Mouse (Mus musculus): ENCODE results near the gene Tnfsf18. TPM values are rescaled to one million over a fixed set of nuclear protein-coding genes. Genes with fewer than 3 reads are reported as not detected.

The Tnfsf18 gene
- not detected in 2 replicates for polyA plus RNA-seq (2014; fragmentation: Nextera tagmentation; extraction: Ambion mirVana)

- Histone ChIP-seq H3K4me1 (replicated peaks; ENCODE audit: control insufficient read depth, insufficient read depth, low read length) (no peaks in the 10 kb centered on the region), H3K27ac (ENCODE audit: low read depth, low read length) (no peak within 1 kb of the TSS), H3K9me3 (ENCODE audit: control insufficient read depth, low read length) (no peaks in the 10 kb centered on the region), H3K36me3 (ENCODE audit: control insufficient read depth, insufficient read depth, low read length) (no peaks in the 10 kb centered on the region), H3K27me3 (ENCODE audit: control insufficient read depth, insufficient read depth, low read length) (no peaks in the 10 kb centered on the region), H3K4me2 (ENCODE audit: low read depth, low read length, severe bottlenecking) (no peak within 1 kb of the TSS), H3K4me3 (ENCODE audit: low read depth, low read length) (no peak within 1 kb of the TSS), H3K9ac (ENCODE audit: low read length) (no peak within 1 kb of the TSS)
- 73% methylated on average over 8 of the region's 8 CpGs for WGBS
- DNase-seq (ENCODE audit: low spot score) (no peak), ATAC-seq (replicated peaks; ENCODE audit: low FRiP score) (no peak)
These were observed at the start of gene Tnfsf18 for GRCm38 (mm10) chr1:161494343-161494742. Tnfsf18 (plus strand) TSS chr1:161494655.

GRCm38 (mm10) chr1:161444858-161445257 lies 49.6 kb upstream of the Tnfsf18 start:
- WGBS: 77% methylated on average over 7 of the region's 7 CpGs
- H3K27ac ChIP-seq (ENCODE audit: low read depth, low read length): no peak overlapping the region
- no peaks in the 10 kb centered on the region for H3K9me3 ChIP-seq (ENCODE audit: control insufficient read depth, low read length)
- DNase-seq (ENCODE audit: low spot score) (no peak), ATAC-seq (replicated peaks; ENCODE audit: low FRiP score) (no peak)
- H3K36me3 ChIP-seq (ENCODE audit: control insufficient read depth, insufficient read depth, low read length): no peaks in the 10 kb centered on the region
- H3K4me3 ChIP-seq (ENCODE audit: low read depth, low read length): no peak overlapping the region
- no peaks in the 10 kb centered on the region for H3K27me3 ChIP-seq (ENCODE audit: control insufficient read depth, insufficient read depth, low read length)
- H3K4me2 ChIP-seq (ENCODE audit: low read depth, low read length, severe bottlenecking): no peak overlapping the region
- H3K4me1 ChIP-seq (replicated peaks; ENCODE audit: control insufficient read depth, insufficient read depth, low read length): 0 out of 2 replicates have a peak, but pooled peaks cover 3% of the 10 kb centered on the region
- H3K9ac ChIP-seq (ENCODE audit: low read length): no peak overlapping the region

- H3K27ac ChIP-seq (ENCODE audit: low read depth, low read length): no peak overlapping the region
- ATAC-seq (replicated peaks; ENCODE audit: low FRiP score): no peak
These were observed 42.7 kb upstream of the Tnfsf18 start for GRCm38 (mm10) chr1:161451683-161452245.

GRCm38 (mm10) chr1:161452250-161452649 lies 42.2 kb upstream of the Tnfsf18 start:
- Histone ChIP-seq H3K36me3 (ENCODE audit: control insufficient read depth, insufficient read depth, low read length) (no peaks in the 10 kb centered on the region), H3K4me1 (replicated peaks; ENCODE audit: control insufficient read depth, insufficient read depth, low read length) (no peaks in the 10 kb centered on the region), H3K9ac (ENCODE audit: low read length) (no peak overlapping the region), H3K9me3 (ENCODE audit: control insufficient read depth, low read length) (no peaks in the 10 kb centered on the region), H3K4me3 (ENCODE audit: low read depth, low read length) (no peak overlapping the region), H3K27ac (ENCODE audit: low read depth, low read length) (no peak overlapping the region), H3K4me2 (ENCODE audit: low read depth, low read length, severe bottlenecking) (no peak overlapping the region), H3K27me3 (ENCODE audit: control insufficient read depth, insufficient read depth, low read length) (no peaks in the 10 kb centered on the region)
- no peak for ATAC-seq (replicated peaks; ENCODE audit: low FRiP score)
- DNase-seq (ENCODE audit: low spot score): no peak
- WGBS: 100% methylated on average over 1 of the region's 1 CpGs

More at GRCm38 (mm10) chr1:161451683-161452245, 42.7 kb upstream of the Tnfsf18 start:
- no peaks in the 10 kb centered on the region for H3K4me1 ChIP-seq (replicated peaks; ENCODE audit: control insufficient read depth, insufficient read depth, low read length)
- no peaks in the 10 kb centered on the region for H3K36me3 ChIP-seq (ENCODE audit: control insufficient read depth, insufficient read depth, low read length)
- DNase-seq (ENCODE audit: low spot score): no peak
- no peaks in the 10 kb centered on the region for H3K27me3 ChIP-seq (ENCODE audit: control insufficient read depth, insufficient read depth, low read length)
- no peak overlapping the region for H3K4me3 ChIP-seq (ENCODE audit: low read depth, low read length)
- H3K4me2 ChIP-seq (ENCODE audit: low read depth, low read length, severe bottlenecking): no peak overlapping the region
- no peaks in the 10 kb centered on the region for H3K9me3 ChIP-seq (ENCODE audit: control insufficient read depth, low read length)
- H3K9ac ChIP-seq (ENCODE audit: low read length): no peak overlapping the region
- 51% methylated on average over 3 of the region's 3 CpGs for WGBS

GRCm38 (mm10) chr1:161463388-161464085 lies 30.9 kb upstream of the Tnfsf18 start:
- no peaks in the 10 kb centered on the region for H3K27me3 ChIP-seq (ENCODE audit: control insufficient read depth, insufficient read depth, low read length)
- H3K27ac ChIP-seq (ENCODE audit: low read depth, low read length): no peak overlapping the region
- H3K9me3 ChIP-seq (ENCODE audit: control insufficient read depth, low read length): no peaks in the 10 kb centered on the region
- ATAC-seq (replicated peaks; ENCODE audit: low FRiP score) (no peak), DNase-seq (ENCODE audit: low spot score) (no peak)
- WGBS: 80% methylated on average over 2 of the region's 2 CpGs
- no peaks in the 10 kb centered on the region for H3K4me1 ChIP-seq (replicated peaks; ENCODE audit: control insufficient read depth, insufficient read depth, low read length)
- H3K9ac ChIP-seq (ENCODE audit: low read length): no peak overlapping the region
- H3K36me3 ChIP-seq (ENCODE audit: control insufficient read depth, insufficient read depth, low read length): no peaks in the 10 kb centered on the region
- H3K4me3 ChIP-seq (ENCODE audit: low read depth, low read length): no peak overlapping the region
- no peak overlapping the region for H3K4me2 ChIP-seq (ENCODE audit: low read depth, low read length, severe bottlenecking)

- ATAC-seq (replicated peaks; ENCODE audit: low FRiP score) (no peak), DNase-seq (ENCODE audit: low spot score) (no peak)
- 84% methylated on average over 3 of the region's 3 CpGs for WGBS
- Histone ChIP-seq H3K36me3 (ENCODE audit: control insufficient read depth, insufficient read depth, low read length) (no peaks in the 10 kb centered on the region), H3K9ac (ENCODE audit: low read length) (no peak overlapping the region), H3K27ac (ENCODE audit: low read depth, low read length) (no peak overlapping the region), H3K4me1 (replicated peaks; ENCODE audit: control insufficient read depth, insufficient read depth, low read length) (no peaks in the 10 kb centered on the region), H3K9me3 (ENCODE audit: control insufficient read depth, low read length) (no peaks in the 10 kb centered on the region), H3K27me3 (ENCODE audit: control insufficient read depth, insufficient read depth, low read length) (no peaks in the 10 kb centered on the region), H3K4me2 (ENCODE audit: low read depth, low read length, severe bottlenecking) (no peak overlapping the region), H3K4me3 (ENCODE audit: low read depth, low read length) (no peak overlapping the region)
These were observed 17.2 kb upstream of the Tnfsf18 start for GRCm38 (mm10) chr1:161477221-161477620.

GRCm38 (mm10) chr1:161479854-161480253 lies 14.6 kb upstream of the Tnfsf18 start:
- H3K9ac ChIP-seq (ENCODE audit: low read length): no peak overlapping the region
- H3K4me3 ChIP-seq (ENCODE audit: low read depth, low read length): no peak overlapping the region
- DNase-seq (ENCODE audit: low spot score) (no peak), ATAC-seq (replicated peaks; ENCODE audit: low FRiP score) (no peak)
- H3K4me2 ChIP-seq (ENCODE audit: low read depth, low read length, severe bottlenecking): no peak overlapping the region
- H3K9me3 ChIP-seq (ENCODE audit: control insufficient read depth, low read length): no peaks in the 10 kb centered on the region
- no peaks in the 10 kb centered on the region for H3K4me1 ChIP-seq (replicated peaks; ENCODE audit: control insufficient read depth, insufficient read depth, low read length)
- H3K27ac ChIP-seq (ENCODE audit: low read depth, low read length): no peak overlapping the region
- H3K36me3 ChIP-seq (ENCODE audit: control insufficient read depth, insufficient read depth, low read length): no peaks in the 10 kb centered on the region
- H3K27me3 ChIP-seq (ENCODE audit: control insufficient read depth, insufficient read depth, low read length): no peaks in the 10 kb centered on the region
- 93% methylated on average over 1 of the region's 1 CpGs for WGBS

- H3K9me3 ChIP-seq (ENCODE audit: control insufficient read depth, low read length): no peaks in the 10 kb centered on the region
- WGBS: 87% methylated on average over 3 of the region's 3 CpGs
- no peaks in the 10 kb centered on the region for H3K27me3 ChIP-seq (ENCODE audit: control insufficient read depth, insufficient read depth, low read length)
- H3K4me2 ChIP-seq (ENCODE audit: low read depth, low read length, severe bottlenecking): no peak overlapping the region
- H3K4me1 ChIP-seq (replicated peaks; ENCODE audit: control insufficient read depth, insufficient read depth, low read length): no peaks in the 10 kb centered on the region
- no peak overlapping the region for H3K27ac ChIP-seq (ENCODE audit: low read depth, low read length)
- DNase-seq (ENCODE audit: low spot score) (no peak), ATAC-seq (replicated peaks; ENCODE audit: low FRiP score) (no peak)
- H3K36me3 ChIP-seq (ENCODE audit: control insufficient read depth, insufficient read depth, low read length): no peaks in the 10 kb centered on the region
- H3K9ac ChIP-seq (ENCODE audit: low read length): no peak overlapping the region
- no peak overlapping the region for H3K4me3 ChIP-seq (ENCODE audit: low read depth, low read length)
These were observed 12.2 kb upstream of the Tnfsf18 start for GRCm38 (mm10) chr1:161482211-161482610.

- Histone ChIP-seq H3K4me1 (replicated peaks; ENCODE audit: control insufficient read depth, insufficient read depth, low read length) (no peaks in the 10 kb centered on the region), H3K27ac (ENCODE audit: low read depth, low read length) (no peak overlapping the region), H3K9ac (ENCODE audit: low read length) (no peak overlapping the region), H3K27me3 (ENCODE audit: control insufficient read depth, insufficient read depth, low read length) (no peaks in the 10 kb centered on the region), H3K4me3 (ENCODE audit: low read depth, low read length) (no peak overlapping the region), H3K36me3 (ENCODE audit: control insufficient read depth, insufficient read depth, low read length) (no peaks in the 10 kb centered on the region), H3K9me3 (ENCODE audit: control insufficient read depth, low read length) (no peaks in the 10 kb centered on the region), H3K4me2 (ENCODE audit: low read depth, low read length, severe bottlenecking) (no peak overlapping the region)
- 92% methylated on average over 5 of the region's 5 CpGs for WGBS
- ATAC-seq (replicated peaks; ENCODE audit: low FRiP score): no peak
- no peak for DNase-seq (ENCODE audit: low spot score)
These were observed 7.4 kb upstream of the Tnfsf18 start for GRCm38 (mm10) chr1:161487069-161487468.

All from forebrain, embryonic 11.5 days (tissue).